14 mouse cellular contexts compared by ENCODE assay signal in genomic region chr8:92115479-92116267, GRCm38 (mm10).
DNase-seq lines count a peak whose midpoint lies in the region; ATAC-seq and TF ChIP-seq lines count a peak whose summit lies in the region.
"Had no signal": no experiment of that assay in that cellular context is flagged by ENCODE, and none has a peak within 500 bp of the region (broad histone marks: within the 10 kb centered on the region; RNA-seq: fewer than 3 reads in every experiment).

No protein-coding gene starts in this region.

- no peak for DNase-seq in forebrain, embryonic 10.5 days (ENCODE audit: extremely low spot score, low spot score)
- DNase-seq in liver, embryonic 14.5 days (ENCODE audit: low read depth in 3 of 3, low spot score in 3 of 3) = no peak
- DNase-seq in liver (no peak), Patski (ENCODE audit: low read depth, low spot score) (no peak)
- no peak for DNase-seq in adrenal gland, adult 2 months
- DNase-seq in cerebellum, adult 8-10 months = no peak
- DNase-seq: heart, adult 18-20 months; kidney, postnatal 10 days; spleen, adult 18-20 months; thymus, adult 2 months had no signal

- H3K36me3 ChIP-seq in forebrain, embryonic 10.5 days (replicated peaks) = no peaks in the 10 kb centered on the region
- H3K36me3 ChIP-seq in forebrain, embryonic 12.5 days (replicated peaks) = no peaks in the 10 kb centered on the region
- no peaks in the 10 kb centered on the region for H3K36me3 ChIP-seq in liver, embryonic 14.5 days (replicated peaks; ENCODE audit: control insufficient read depth, insufficient read depth, low read depth)
- H3K36me3 ChIP-seq in limb, embryonic 13.5 days = no peaks in the 10 kb centered on the region
- H3K36me3 ChIP-seq: limb, embryonic 12.5 days had no signal

- no peak overlapping the region for H3K4me2 ChIP-seq in forebrain, embryonic 12.5 days
- H3K4me2 ChIP-seq in liver, embryonic 14.5 days (ENCODE audit: low read depth) = no peak overlapping the region
- peak overlapping the region; percentile 5; the same call in 1 of the 2 replicates for H3K4me2 ChIP-seq in limb, embryonic 13.5 days (replicated peaks)

- no peak for ATAC-seq in forebrain, embryonic 12.5 days (ENCODE audit: low FRiP score)
- ATAC-seq in liver, embryonic 14.5 days (ENCODE audit: insufficient read depth) = no peak
- ATAC-seq in Patski = no peak
- ATAC-seq in limb, embryonic 13.5 days (ENCODE audit: low FRiP score, low read depth) = no peak
- ATAC-seq: forebrain, embryonic 14.5 days had no signal

- CTCF ChIA-PET in Patski (lab: Charles Lee) = interaction anchor here (1.0 to 1.9 kb wide), 2 partner anchors 11 to 34 kb away, joined by 3 to 5 read pairs; no protein-coding TSS in a partner anchor

- no peak overlapping the region for H3K4me3 ChIP-seq in forebrain, embryonic 10.5 days
- no peak overlapping the region for H3K4me3 ChIP-seq in forebrain, embryonic 12.5 days (replicated peaks)
- no peak overlapping the region for H3K4me3 ChIP-seq in liver, embryonic 14.5 days (ENCODE audit: insufficient read depth in 1 of 2, low read depth in 2 of 2, low read length in 2 of 2)
- H3K4me3 ChIP-seq in limb, embryonic 13.5 days = no peak overlapping the region
- H3K4me3 ChIP-seq: limb, embryonic 12.5 days had no signal

- TF ChIP-seq EP300 in liver, embryonic 14.5 days (IDR thresholded peaks at IDR 0.05; ENCODE audit: low read depth) = no peak

- 88% methylated on average over 15 of the region's 15 CpGs for WGBS in forebrain, embryonic 10.5 days
- 84% methylated on average over 15 of the region's 15 CpGs for WGBS in forebrain, embryonic 12.5 days
- WGBS in liver, embryonic 14.5 days (ENCODE audit: insufficient replicate concordance) = 73% methylated on average over 15 of the region's 15 CpGs
- 68% methylated on average over 15 of the region's 15 CpGs for WGBS in limb, embryonic 13.5 days

- H3K9ac ChIP-seq in forebrain, embryonic 12.5 days = no peak overlapping the region
- no peak overlapping the region for H3K9ac ChIP-seq in liver, embryonic 14.5 days (replicated peaks)
- H3K9ac ChIP-seq in limb, embryonic 13.5 days = no peak overlapping the region
- H3K9ac ChIP-seq: limb, embryonic 12.5 days had no signal

- H3K4me1 ChIP-seq in forebrain, embryonic 10.5 days = peaks cover 24% of the 10 kb centered on the region
- H3K4me1 ChIP-seq in forebrain, embryonic 12.5 days = peaks cover 23% of the 10 kb centered on the region
- no peaks in the 10 kb centered on the region for H3K4me1 ChIP-seq in liver, embryonic 14.5 days (replicated peaks; ENCODE audit: control insufficient read depth in 2 of 2, insufficient read depth in 2 of 2, low read length in 1 of 2)
- H3K4me1 ChIP-seq in limb, embryonic 13.5 days = peaks cover 22% of the 10 kb centered on the region

- H3K27ac ChIP-seq in forebrain, embryonic 10.5 days = peak overlapping the region; percentile 68; the same call in 1 of the 2 replicates
- no peak overlapping the region for H3K27ac ChIP-seq in forebrain, embryonic 12.5 days
- H3K27ac ChIP-seq in liver, embryonic 14.5 days = no peak overlapping the region
- H3K27ac ChIP-seq in limb, embryonic 13.5 days = no peak overlapping the region

- H3K27me3 ChIP-seq in forebrain, embryonic 10.5 days (ENCODE audit: poor library complexity, severe bottlenecking) = peaks cover 77% of the 10 kb centered on the region
- peaks cover 68% of the 10 kb centered on the region for H3K27me3 ChIP-seq in forebrain, embryonic 12.5 days
- no peaks in the 10 kb centered on the region for H3K27me3 ChIP-seq in liver, embryonic 14.5 days (ENCODE audit: control insufficient read depth, insufficient read depth, low read length)
- no peaks in the 10 kb centered on the region for H3K27me3 ChIP-seq in Patski
- H3K27me3 ChIP-seq in limb, embryonic 13.5 days = peaks cover 67% of the 10 kb centered on the region

- in situ Hi-C loops in Patski (cut with MboI; ENCODE audit: low pct_unique_long_range_greater_than_20kb) = no loop called here

- no peaks in the 10 kb centered on the region for H3K9me3 ChIP-seq in forebrain, embryonic 10.5 days
- H3K9me3 ChIP-seq in forebrain, embryonic 12.5 days = no peaks in the 10 kb centered on the region
- H3K9me3 ChIP-seq in liver, embryonic 14.5 days (ENCODE audit: control insufficient read depth, low read length) = no peaks in the 10 kb centered on the region
- H3K9me3 ChIP-seq in limb, embryonic 13.5 days = no peaks in the 10 kb centered on the region; the same call in 1 of the 2 replicates
- H3K9me3 ChIP-seq: limb, embryonic 12.5 days had no signal

- 0 out of 2 replicates have a peak, but pooled peaks have one; percentile 21 for TF ChIP-seq CTCF in liver, embryonic 14.5 days (IDR thresholded peaks at IDR 0.05; ENCODE audit: low read depth)
- TF ChIP-seq CTCF in Patski (IDR thresholded peaks at IDR 0.05) = peak; percentile 54

- POLR2A ChIA-PET in Patski (lab: Charles Lee) = interaction anchor here (0.6 to 1.3 kb wide), 2 partner anchors 15 to 97 kb away, joined by 3 read pairs; no protein-coding TSS in a partner anchor
